Mouse (Mus musculus) left cerebral cortex, adult 2 months (tissue): ENCODE data around the gene Abcb8. TPM values are rescaled to one million over a fixed set of nuclear protein-coding genes. Genes with fewer than 3 reads are reported as not detected.

Source experiments
- DNase-seq, 2 experiments: peaks; one replicate each; pipeline ENCODE4 v3.0.0; 2021 to 2022; ENCODE audit warnings: low spot score in 2 of 2, mixed read lengths in 1 of 2; ENCODE audit errors: extremely low spot score in 1 of 2
- H3K27ac ChIP-seq: fragments of 200-600 bp; 2 replicates; pipeline ENCODE4 v1.8.1; 2022
- H3K4me3 ChIP-seq: fragments of 200-600 bp; 2 replicates; pipeline ENCODE4 v1.8.1; 2022
- CTCF ChIP-seq: fragments of 200-600 bp; IDR thresholded peaks from 2 replicates; pipeline ENCODE4 v1.8.1; 2022; ENCODE audit warnings: antibody characterized with exemption, mild to moderate bottlenecking, moderate library complexity
- intact Hi-C: fragments of 180-260 bp; cut with DNase I; formaldehyde crosslinking; loops from one replicate; pipeline ENCODE4 v1.15.1; 2025
- total RNA-seq, 2 experiments: library from RNA; stranded (reverse); gene quantifications; 2 replicates each; pipeline ENCODE4 v1.2.3; 2021

Abcb8 gene
- total RNA-seq, 2 experiments from 2014 or later = 45.3 to 54.9 TPM

DNA sequence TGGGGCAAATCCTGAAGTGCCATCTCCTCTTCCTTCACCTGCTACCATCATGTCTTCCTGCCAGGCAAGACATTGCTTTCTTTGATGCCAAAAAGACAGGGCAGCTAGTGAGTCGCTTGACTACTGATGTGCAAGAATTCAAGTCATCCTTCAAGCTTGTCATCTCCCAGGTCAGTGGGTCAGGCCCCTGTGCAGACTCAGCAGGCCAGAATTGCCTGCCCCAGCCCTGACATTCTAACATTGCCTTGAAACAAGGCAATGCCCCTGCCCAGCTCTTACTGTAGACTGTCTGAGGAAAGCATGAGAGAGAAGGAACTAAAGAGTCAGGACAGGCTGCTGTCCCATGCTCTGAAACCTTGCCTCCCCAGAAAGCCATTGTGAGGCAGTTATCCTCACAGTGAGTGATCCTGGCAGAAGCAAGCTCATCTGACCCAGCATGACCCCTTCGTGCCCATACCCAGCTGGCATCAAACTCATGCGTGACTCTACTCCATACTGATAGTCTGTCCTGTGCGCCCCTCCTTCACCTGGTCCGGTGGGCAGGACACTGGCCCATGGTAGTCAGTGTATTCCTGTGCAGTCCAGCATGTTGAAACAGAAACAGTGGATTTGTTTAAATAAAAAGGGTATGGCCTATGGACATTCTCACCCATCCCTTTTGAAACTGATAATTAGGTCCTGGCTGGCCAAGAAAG lies 7.6 kb downstream of the Abcb8 start:
- Histone ChIP-seq H3K4me3 (no peak overlapping the region), H3K27ac (no peak overlapping the region)
- DNase-seq = no peak
- intact Hi-C loops = no loop called here
- no peak for TF ChIP-seq CTCF

DNA sequence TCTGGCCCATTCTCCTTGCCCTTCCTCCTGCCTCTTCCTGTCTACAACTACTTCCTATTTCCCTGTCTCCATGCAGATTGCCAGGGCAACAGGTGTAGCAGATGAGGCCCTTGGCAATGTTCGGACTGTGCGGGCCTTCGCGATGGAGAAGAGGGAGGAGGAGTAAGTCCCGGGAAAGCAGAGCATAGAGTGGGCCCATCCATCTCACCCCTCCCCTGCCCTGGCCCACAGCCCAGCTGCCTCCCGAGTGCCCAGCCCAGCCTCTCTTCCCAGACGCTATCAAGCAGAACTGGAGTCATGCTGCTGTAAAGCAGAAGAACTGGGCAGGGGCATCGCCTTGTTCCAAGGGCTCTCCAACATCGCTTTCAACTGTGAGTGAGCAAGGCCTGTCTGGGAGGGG lies 8.5 kb downstream of the Abcb8 start:
- intact Hi-C loops = no loop called here
- Histone ChIP-seq H3K27ac (no peak overlapping the region), H3K4me3 (no peak overlapping the region)
- no peak for DNase-seq
- TF ChIP-seq CTCF = no peak

DNA sequence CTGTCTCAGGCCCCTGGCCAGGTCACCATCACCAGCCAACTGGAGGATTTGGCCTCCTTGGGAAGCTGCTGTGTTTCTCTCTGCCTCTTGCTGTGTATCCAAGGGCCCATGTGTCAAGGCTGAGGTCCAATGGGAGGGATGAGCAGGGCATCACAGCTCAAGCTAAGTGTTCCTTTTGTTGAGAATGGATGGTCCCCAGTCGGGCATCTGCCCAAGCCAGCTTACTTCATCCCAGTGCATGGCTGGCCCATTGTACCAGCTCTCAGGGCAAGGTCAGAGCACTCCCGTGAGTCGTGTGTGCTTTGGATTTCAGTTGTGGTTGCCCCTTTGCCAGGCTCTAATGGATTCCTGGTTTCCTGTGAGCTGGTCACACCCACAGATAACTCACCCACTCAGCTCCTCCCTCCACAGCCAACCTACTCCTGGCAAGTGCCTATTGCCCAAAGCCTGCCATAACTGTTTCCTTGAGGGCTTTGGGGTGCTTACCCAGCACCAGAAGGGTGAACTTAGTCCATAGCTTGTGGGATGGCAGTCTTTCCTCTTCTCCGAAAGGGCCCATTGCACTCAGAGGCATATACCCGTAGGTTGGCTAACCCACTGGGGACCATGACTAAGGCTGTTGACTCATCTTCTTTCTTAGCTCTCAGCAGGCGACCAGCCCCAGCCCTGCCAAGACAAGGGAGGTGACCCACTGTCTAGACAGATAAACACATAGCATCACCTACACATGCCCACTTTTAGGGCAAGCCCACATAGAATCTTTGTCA lies 11.3 kb downstream of the Abcb8 start:
- no peak for DNase-seq
- no peak for TF ChIP-seq CTCF
- Histone ChIP-seq H3K27ac (peak overlapping the region; percentile 55), H3K4me3 (no peak overlapping the region)
- intact Hi-C loops = no loop called here

- peak overlapping the region; percentile 55 for H3K27ac ChIP-seq
- no peak for TF ChIP-seq CTCF
- intact Hi-C loops = no loop called here
Measured at GRCm38 (mm10) chr5:24405389-24405876, 12.0 kb downstream of the Abcb8 start.

GRCm38 (mm10) chr5:24408651-24409050 lies 15.2 kb downstream of the Abcb8 start:
- DNase-seq = no peak
- H3K4me3 ChIP-seq = no peak overlapping the region
- H3K27ac ChIP-seq = peak overlapping the region; percentile 36; the same call in 1 of the 2 replicates
- intact Hi-C loops = no loop called here
- no peak for TF ChIP-seq CTCF

More at GRCm38 (mm10) chr5:24405389-24405876, 12.0 kb downstream of the Abcb8 start:
- no peak for DNase-seq
- no peak overlapping the region for H3K4me3 ChIP-seq

DNA sequence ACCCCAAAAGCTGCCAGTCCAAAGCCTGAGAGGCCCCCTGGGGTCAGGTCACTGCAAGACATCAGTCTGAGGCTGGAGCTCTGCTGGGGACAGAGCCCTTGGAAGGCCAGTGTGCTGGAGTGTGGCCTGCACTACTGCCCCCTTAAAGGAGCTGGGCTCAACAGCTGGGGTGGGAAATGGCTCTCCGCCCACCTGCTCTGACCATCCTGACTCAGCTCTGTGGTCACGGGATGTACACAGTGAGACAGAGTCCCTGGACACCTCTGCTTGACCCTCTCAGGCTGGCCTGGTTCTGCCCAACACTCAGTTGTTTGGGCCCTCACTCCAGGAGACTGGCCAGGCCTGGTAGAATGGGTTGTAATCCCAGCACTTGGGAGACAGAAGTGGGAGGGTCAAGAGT lies 16.0 kb downstream of the Abcb8 start:
- Histone ChIP-seq H3K27ac (no peak overlapping the region), H3K4me3 (no peak overlapping the region)
- no peak for DNase-seq
- intact Hi-C loops = no loop called here
- no peak for TF ChIP-seq CTCF

GRCm38 (mm10) chr5:24412063-24412462 lies 18.6 kb downstream of the Abcb8 start:
- no peak for DNase-seq
- no peak overlapping the region for H3K27ac ChIP-seq
- TF ChIP-seq CTCF = no peak
- no peak overlapping the region for H3K4me3 ChIP-seq
- intact Hi-C loops = no loop called here

- intact Hi-C loops = no loop called here
- TF ChIP-seq CTCF = no peak
- DNase-seq = no peak
Measured at GRCm38 (mm10) chr5:24413042-24413693, 19.7 kb downstream of the Abcb8 start, which contains the start of gene Asic3. Asic3 (plus strand) TSS chr5:24413392.

GRCm38 (mm10) chr5:24413938-24414337 lies 20.5 kb downstream of the Abcb8 start:
- no peak for DNase-seq
- H3K4me3 ChIP-seq = no peak overlapping the region
- intact Hi-C loops = no loop called here
- no peak overlapping the region for H3K27ac ChIP-seq
- no peak for TF ChIP-seq CTCF

More at GRCm38 (mm10) chr5:24413042-24413693, 19.7 kb downstream of the Abcb8 start, which contains the start of gene Asic3:
- no peak within 1 kb of the TSS for H3K27ac ChIP-seq
- H3K4me3 ChIP-seq = no peak within 1 kb of the TSS

GRCm38 (mm10) chr5:24416222-24416736 lies 22.8 kb downstream of the Abcb8 start:
- H3K4me3 ChIP-seq = no peak overlapping the region
- H3K27ac ChIP-seq = no peak overlapping the region
- peak; percentile 54 to 63 for DNase-seq
- intact Hi-C loops = loop anchor here (2.0 kb wide), 1 partner anchor 55 kb away; no protein-coding TSS in a partner anchor
- TF ChIP-seq CTCF = peak; percentile 73

DNA sequence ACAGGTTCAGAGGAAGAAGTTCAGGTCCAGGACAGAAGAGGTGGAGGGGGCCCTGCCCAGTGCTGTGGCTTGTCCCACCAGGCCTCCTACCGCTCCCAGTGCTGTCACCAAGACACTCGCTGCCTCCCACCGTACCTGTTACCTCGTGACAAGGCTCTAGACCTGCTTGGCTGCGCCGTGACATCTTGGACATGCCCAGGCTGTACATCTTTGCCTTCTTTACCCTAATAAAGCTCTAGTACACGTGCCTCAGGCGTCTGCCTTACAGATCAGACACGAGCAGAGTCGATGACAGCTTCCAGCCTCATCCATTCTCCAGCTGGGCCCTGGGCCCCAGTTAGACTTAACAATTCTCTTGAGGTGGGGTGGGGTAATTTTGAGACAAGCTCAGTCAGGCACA lies 24.1 kb downstream of the Abcb8 start:
- H3K4me3 ChIP-seq = no peak overlapping the region
- intact Hi-C loops = loop anchor here (2.0 kb wide), 1 partner anchor 53 kb away; no protein-coding TSS in a partner anchor
- TF ChIP-seq CTCF = no peak
- no peak for DNase-seq
- H3K27ac ChIP-seq = no peak overlapping the region
